Mouse (Mus musculus): ENCODE measurements around the gene Parvg.
A peak's percentile ranks its signal among the peaks of the same experiment; 100 is the strongest.

Gene Parvg

GRCm38 (mm10) chr15:84303264-84303663 is 20.6 kb upstream of the Parvg start:
- no peak for DNase-seq (ENCODE audit: low spot score in 2 of 2)

GRCm38 (mm10) chr15:84305333-84305732 is 18.5 kb upstream of the Parvg start:
- DNase-seq (ENCODE audit: low spot score in 2 of 2): no peak

- DNase-seq (ENCODE audit: low spot score in 2 of 2): no peak
These were observed 13.6 kb upstream of the Parvg start for GRCm38 (mm10) chr15:84310271-84310670.

GRCm38 (mm10) chr15:84311295-84312085 is 12.3 kb upstream of the Parvg start:
- DNase-seq (ENCODE audit: low spot score in 2 of 2): no peak

GRCm38 (mm10) chr15:84312878-84313565 is 10.8 kb upstream of the Parvg start:
- no peak for DNase-seq (ENCODE audit: low spot score in 2 of 2)

GRCm38 (mm10) chr15:84313566-84313878 is 10.3 kb upstream of the Parvg start:
- DNase-seq (ENCODE audit: low spot score in 2 of 2): no peak

GRCm38 (mm10) chr15:84314420-84315080 is 9.3 kb upstream of the Parvg start:
- DNase-seq (ENCODE audit: low spot score in 2 of 2): no peak

- DNase-seq (ENCODE audit: low spot score in 2 of 2): no peak
These were observed 8.4 kb upstream of the Parvg start for GRCm38 (mm10) chr15:84315276-84316046.

GRCm38 (mm10) chr15:84319393-84319792 is 4.4 kb upstream of the Parvg start:
- no peak for DNase-seq (ENCODE audit: low spot score in 2 of 2)

- DNase-seq (ENCODE audit: low spot score in 2 of 2): no peak
These were observed 2.2 kb upstream of the Parvg start for GRCm38 (mm10) chr15:84321544-84322174.

- no peak for DNase-seq (ENCODE audit: low spot score in 2 of 2)
These were observed 1.2 kb downstream of the Parvg start for GRCm38 (mm10) chr15:84324870-84325553.

- DNase-seq (ENCODE audit: low spot score in 2 of 2): peak in 1 of 2 experiments; percentile 22
These were observed 1.9 kb downstream of the Parvg start for GRCm38 (mm10) chr15:84325736-84326135.

GRCm38 (mm10) chr15:84328870-84329269 is 5.0 kb downstream of the Parvg start:
- no peak for DNase-seq (ENCODE audit: low spot score in 2 of 2)

GRCm38 (mm10) chr15:84329940-84330339 is 6.1 kb downstream of the Parvg start:
- no peak for DNase-seq (ENCODE audit: low spot score in 2 of 2)

- no peak for DNase-seq (ENCODE audit: low spot score in 2 of 2)
These were observed 7.3 kb downstream of the Parvg start for GRCm38 (mm10) chr15:84331066-84331612.

- DNase-seq (ENCODE audit: low spot score in 2 of 2): no peak
These were observed 12.5 kb downstream of the Parvg start for GRCm38 (mm10) chr15:84336281-84336817.

GRCm38 (mm10) chr15:84337599-84337998 is 13.8 kb downstream of the Parvg start:
- DNase-seq (ENCODE audit: low spot score in 2 of 2): no peak

GRCm38 (mm10) chr15:84340926-84341325 is 17.1 kb downstream of the Parvg start:
- no peak for DNase-seq (ENCODE audit: low spot score in 2 of 2)

GRCm38 (mm10) chr15:84348769-84349168 is 24.9 kb downstream of the Parvg start:
- no peak for DNase-seq (ENCODE audit: low spot score in 2 of 2)

Data from urinary bladder, adult 18-20 months (tissue).